Mouse (Mus musculus): ENCODE data around the gene Gm10799.

Gm10799 gene

DNA sequence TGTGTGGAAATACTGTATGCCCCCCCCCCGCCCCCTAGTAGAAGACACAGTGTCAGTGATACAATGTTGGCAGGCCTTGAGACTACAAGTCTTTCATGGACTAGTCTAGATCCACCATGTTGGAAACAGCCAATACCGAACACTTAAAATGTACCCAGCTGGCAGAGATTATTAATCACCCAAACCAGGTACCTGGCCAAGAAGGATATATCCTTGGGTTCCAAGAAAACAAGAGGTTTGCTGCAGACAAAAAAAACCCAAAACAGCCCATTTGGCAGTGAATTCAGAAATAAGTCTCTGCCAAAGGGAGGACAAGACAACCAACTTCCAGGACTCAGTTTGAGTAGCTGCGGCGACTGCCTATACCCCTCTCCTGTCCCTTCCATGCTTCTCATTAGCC, 43.7 kb downstream of the Gm10799 start:
- no peak for DNase-seq (ENCODE audit: low spot score in 2 of 2)

- DNase-seq (ENCODE audit: low spot score in 2 of 2) = no peak
These were observed 45.3 kb downstream of the Gm10799 start for GRCm38 (mm10) chr2:104023096-104023495.
